Comparison of ENCODE assay signal across 22 mouse cellular contexts in the genomic region with DNA sequence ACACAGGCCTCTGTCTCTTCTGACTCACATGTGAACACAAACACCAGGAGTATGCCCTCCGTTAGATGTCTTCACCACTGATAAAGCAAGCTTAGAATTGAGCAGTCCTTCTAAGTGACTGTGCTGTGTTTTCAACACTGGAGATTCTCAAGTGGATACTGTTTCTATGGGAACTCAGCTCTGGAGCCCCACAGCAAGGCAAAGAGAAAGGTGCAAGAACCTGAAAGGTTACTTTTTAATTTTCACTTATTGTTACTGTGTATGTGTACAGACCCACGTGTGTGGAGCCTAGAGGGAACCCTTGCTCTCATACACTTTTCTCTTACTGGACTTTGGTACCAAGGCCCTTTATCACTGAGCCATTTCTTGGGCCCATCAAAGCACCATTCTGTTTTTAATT.
"Had no signal": no experiment of that assay in that cellular context is flagged by ENCODE, and none has a peak within 500 bp of the region (broad histone marks: within the 10 kb centered on the region; RNA-seq: fewer than 3 reads in every experiment).

No protein-coding gene starts in this region.

- H3K9ac ChIP-seq: forebrain, postnatal 0 days; heart, embryonic 12.5 days; hindbrain, embryonic 14.5 days; limb, embryonic 13.5 days; limb, embryonic 15.5 days; liver, embryonic 12.5 days; liver, embryonic 14.5 days had no signal

- H3K4me3 ChIP-seq: heart, embryonic 10.5 days; heart, embryonic 12.5 days; limb, embryonic 13.5 days; limb, embryonic 15.5 days; liver, embryonic 12.5 days had no signal

- H3K4me2 ChIP-seq: heart, embryonic 12.5 days; hindbrain, embryonic 14.5 days; limb, embryonic 13.5 days; limb, embryonic 15.5 days; liver, embryonic 12.5 days had no signal

- ATAC-seq: forebrain, postnatal 0 days; hindbrain, embryonic 16.5 days; intestine, embryonic 16.5 days; liver, embryonic 12.5 days had no signal

- H3K27ac ChIP-seq: heart, embryonic 10.5 days; hindbrain, embryonic 14.5 days; limb, embryonic 13.5 days; limb, embryonic 15.5 days; liver, embryonic 12.5 days; liver, embryonic 14.5 days had no signal

- H3K9me3 ChIP-seq: heart, embryonic 10.5 days; heart, embryonic 12.5 days; limb, embryonic 13.5 days; limb, embryonic 15.5 days; liver, embryonic 12.5 days had no signal

- DNase-seq: forebrain, postnatal 0 days; gastrocnemius, postnatal 14 days; gastrocnemius, postnatal 36 days; heart, adult 18-20 months; heart, postnatal 14 days; heart, postnatal 36 days; kidney, adult 18-20 months; kidney, adult 8-10 months; kidney, postnatal 14 days; kidney, postnatal 36 days; layer of hippocampus, adult 9-11 months; layer of hippocampus, postnatal 36 days; left cerebral cortex, postnatal 4 days had no signal

- H3K27me3 ChIP-seq: heart, embryonic 12.5 days; limb, embryonic 13.5 days; limb, embryonic 15.5 days; liver, embryonic 12.5 days had no signal

- H3K4me1 ChIP-seq: heart, embryonic 10.5 days; heart, embryonic 12.5 days; limb, embryonic 13.5 days; limb, embryonic 15.5 days; liver, embryonic 12.5 days had no signal
